Mouse (Mus musculus) thymus, postnatal 4 days (tissue): ENCODE results near the gene Dmap1.

Source experiments
- DNase-seq: peaks from one replicate; pipeline ENCODE4 v3.0.0; 2021

Dmap1 gene

GRCm38 (mm10) chr4:117654703-117655499 is 27.2 kb downstream of the Dmap1 start:
- DNase-seq, result no peak

GRCm38 (mm10) chr4:117654016-117654702 is 27.9 kb downstream of the Dmap1 start:
- no peak for DNase-seq

- no peak for DNase-seq
These were observed 29.3 kb downstream of the Dmap1 start for GRCm38 (mm10) chr4:117652727-117653126.

GRCm38 (mm10) chr4:117651626-117652101 is 30.4 kb downstream of the Dmap1 start:
- no peak for DNase-seq

GRCm38 (mm10) chr4:117646926-117647755 is 34.9 kb downstream of the Dmap1 start:
- DNase-seq, result no peak

- DNase-seq, result no peak
These were observed 35.6 kb downstream of the Dmap1 start for GRCm38 (mm10) chr4:117646496-117646895.

GRCm38 (mm10) chr4:117645859-117646258 is 36.2 kb downstream of the Dmap1 start:
- DNase-seq, result no peak

- no peak for DNase-seq
These were observed 37.0 kb downstream of the Dmap1 start for GRCm38 (mm10) chr4:117645031-117645435.

- DNase-seq, result no peak
These were observed 40.3 kb downstream of the Dmap1 start for GRCm38 (mm10) chr4:117641804-117642203.

- no peak for DNase-seq
These were observed 41.0 kb downstream of the Dmap1 start for GRCm38 (mm10) chr4:117640925-117641703.

- no peak for DNase-seq
These were observed 45.0 kb downstream of the Dmap1 start for GRCm38 (mm10) chr4:117636891-117637613.

- DNase-seq, result no peak
These were observed 45.9 kb downstream of the Dmap1 start for GRCm38 (mm10) chr4:117636152-117636551.

- DNase-seq, result no peak
These were observed 47.4 kb downstream of the Dmap1 start for GRCm38 (mm10) chr4:117634642-117635041.

- no peak for DNase-seq
These were observed 48.5 kb downstream of the Dmap1 start for GRCm38 (mm10) chr4:117633527-117633926.

- DNase-seq, result no peak
These were observed 51.9 kb downstream of the Dmap1 start for GRCm38 (mm10) chr4:117630053-117630670.

GRCm38 (mm10) chr4:117628464-117628863 is 53.6 kb downstream of the Dmap1 start:
- DNase-seq, result no peak
